Mouse (Mus musculus): ENCODE measurements at regions not wholly inside any gene's neighbourhood (a gene's known extent, or its start where the extent isn't known, plus 50 kb on each side); places are given as distances from the start of the nearest gene placed in this dataset.
"Not testable (repeated sequence)": the region's sequence is repeated elsewhere in the genome, so short reads cannot be mapped to it uniquely, and the experiment has no call there.

DNA sequence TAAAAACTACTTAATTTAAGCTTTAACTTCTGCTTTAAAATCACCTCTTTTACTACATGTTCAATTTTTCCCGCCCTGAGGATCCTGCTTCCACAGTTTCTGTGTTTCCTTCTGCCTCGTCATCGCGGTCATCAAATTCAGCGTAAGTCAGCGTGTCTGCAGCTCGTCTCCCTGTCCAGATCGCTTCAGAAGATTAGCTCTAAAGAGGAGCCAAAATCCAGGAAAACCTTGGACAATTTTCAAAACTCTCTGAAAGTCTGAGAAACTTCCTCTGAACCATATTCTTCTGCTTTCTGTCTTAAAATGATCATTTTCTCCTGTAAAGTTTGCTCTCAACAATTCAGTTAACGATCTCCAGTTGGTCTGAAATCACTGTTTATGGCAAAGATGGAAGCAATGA, 196.2 kb upstream of the Speer4f2 start:
- DNase-seq (ENCODE audit: low spot score in 2 of 2), result no peak

DNA sequence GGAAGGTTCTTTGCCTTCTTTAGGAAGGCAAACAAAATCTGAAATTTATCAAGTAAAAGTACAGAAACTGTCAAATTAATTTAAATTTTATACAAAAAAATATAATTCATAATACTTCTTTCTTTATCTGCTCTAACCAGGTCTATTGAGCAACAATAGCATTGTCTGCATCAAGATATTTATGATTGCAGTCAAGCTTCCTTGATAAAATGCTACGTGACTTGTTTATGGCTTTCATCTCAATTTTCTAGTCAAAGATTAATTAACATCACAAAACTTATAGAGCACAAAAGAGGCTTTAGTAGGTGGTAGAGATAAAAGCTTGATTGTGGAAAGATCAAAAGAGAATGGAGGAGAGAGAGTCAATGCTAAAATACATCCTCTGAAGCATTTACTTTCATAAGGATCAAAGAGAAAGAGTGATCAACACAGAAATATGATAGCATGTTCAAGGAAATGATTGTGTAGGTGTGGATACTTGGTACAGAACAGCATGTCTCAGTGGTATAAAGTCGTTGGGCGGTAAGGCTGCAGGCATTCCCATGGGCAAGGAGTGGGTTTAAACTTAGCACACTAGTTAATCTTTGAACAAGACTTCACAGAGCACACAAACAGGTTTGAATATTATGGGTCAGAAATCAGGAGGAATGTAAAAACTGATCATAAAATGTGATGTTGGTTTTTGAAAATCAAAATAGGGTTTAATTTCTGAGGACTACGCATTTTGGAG, 164.3 kb upstream of the Speer4f2 start:
- DNase-seq (ENCODE audit: low spot score in 2 of 2), result no peak

DNA sequence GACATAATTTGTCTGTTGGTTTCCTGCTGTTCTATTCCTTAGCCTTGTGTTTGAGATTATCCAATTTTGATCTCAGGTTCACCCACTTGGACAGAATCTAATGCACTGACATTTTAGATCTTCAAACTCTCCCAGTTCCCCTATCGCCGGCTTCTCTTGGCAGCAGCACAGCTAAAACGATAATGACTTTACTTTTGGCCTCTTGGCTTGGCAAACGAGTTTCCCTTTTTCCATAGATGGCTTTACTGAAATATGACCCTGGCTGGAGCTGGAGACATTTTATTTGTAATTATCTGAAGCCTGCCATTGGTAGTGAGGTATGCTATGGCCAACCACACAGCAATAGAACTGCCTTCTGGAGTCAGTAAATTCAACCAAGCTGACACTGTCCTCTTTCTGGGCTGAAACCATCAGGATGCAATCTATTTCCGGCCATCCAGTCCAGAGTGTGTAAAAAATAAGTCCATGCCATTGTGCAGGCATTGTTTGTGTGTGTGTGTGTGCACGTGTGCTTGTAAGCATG, 162.2 kb upstream of the Speer4f2 start:
- DNase-seq (ENCODE audit: low spot score in 2 of 2), result no peak

- not testable (repeated sequence) for DNase-seq (ENCODE audit: low spot score in 2 of 2)
Observed at GRCm38 (mm10) chr5:17223542-17223941, 149.4 kb upstream of the Speer4f2 start.

- DNase-seq (ENCODE audit: low spot score in 2 of 2), result no peak
Observed at GRCm38 (mm10) chr5:17247732-17248606, 125.0 kb upstream of the Speer4f2 start.

GRCm38 (mm10) chr5:17260541-17261325, 112.2 kb upstream of the Speer4f2 start:
- no peak for DNase-seq (ENCODE audit: low spot score in 2 of 2)

DNA sequence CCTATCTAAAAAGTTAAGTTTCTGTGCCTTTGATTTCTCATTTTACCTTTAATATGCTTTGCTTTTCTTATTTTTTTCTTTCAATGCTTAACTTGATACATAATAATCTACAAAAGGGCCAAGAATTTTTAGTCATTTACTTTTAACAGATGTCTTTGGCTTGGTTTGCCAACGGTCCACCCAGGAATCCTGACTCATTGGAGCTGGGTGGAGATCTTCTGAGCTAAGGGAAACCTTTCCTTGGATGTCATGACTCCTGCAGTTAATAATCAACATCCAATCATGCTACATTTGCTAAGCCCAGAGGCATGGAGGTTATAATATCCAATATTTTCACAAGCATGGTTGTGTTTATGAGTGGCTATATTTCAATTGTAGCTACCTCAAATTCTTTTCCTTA, 110.9 kb upstream of the Speer4f2 start:
- no peak for DNase-seq (ENCODE audit: low spot score in 2 of 2)

DNA sequence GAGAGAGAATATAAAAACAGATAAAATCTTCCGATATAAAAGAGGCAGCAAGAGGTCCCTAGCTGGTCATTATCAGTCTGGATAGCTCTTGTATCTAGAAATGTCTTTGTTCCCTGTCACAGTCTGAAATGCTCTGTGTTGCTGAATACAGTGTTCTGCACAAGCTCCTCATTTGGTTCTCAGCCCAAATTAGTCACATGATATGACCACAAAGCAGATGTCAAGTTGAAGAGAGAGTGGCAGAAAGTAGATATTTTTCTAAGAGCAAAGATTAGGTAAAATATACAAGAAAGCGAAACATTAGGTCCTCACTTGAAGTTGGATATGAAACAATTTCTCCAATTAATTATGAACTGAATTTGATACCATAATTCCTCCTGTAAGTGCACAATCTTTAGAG, 101.8 kb upstream of the Speer4f2 start:
- DNase-seq (ENCODE audit: low spot score in 2 of 2), result no peak

GRCm38 (mm10) chr5:17271722-17272479, 101.1 kb upstream of the Speer4f2 start:
- DNase-seq (ENCODE audit: low spot score in 2 of 2), result no peak

DNA sequence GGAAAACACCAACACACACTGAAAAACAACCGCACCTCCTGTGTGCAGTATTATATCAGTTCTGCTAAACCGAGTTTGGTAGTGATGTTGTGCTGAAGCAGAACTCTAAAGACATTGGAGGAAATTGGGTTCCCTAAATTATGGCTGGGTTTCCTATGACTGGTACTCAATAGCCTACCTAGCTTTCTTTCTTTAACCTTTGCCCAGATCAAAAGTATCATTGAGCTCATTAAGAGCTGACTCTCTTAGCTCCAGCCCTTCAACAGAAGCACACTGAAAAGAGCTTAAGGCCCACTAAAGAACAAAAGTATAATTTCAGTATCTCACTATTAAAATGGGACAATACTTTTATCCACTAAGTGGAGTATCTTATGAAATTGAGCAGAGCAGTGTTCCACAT, 97.6 kb upstream of the Speer4f2 start:
- no peak for DNase-seq (ENCODE audit: low spot score in 2 of 2)

- DNase-seq (ENCODE audit: low spot score in 2 of 2), result no peak
Observed at GRCm38 (mm10) chr5:17276782-17277578, 96.0 kb upstream of the Speer4f2 start.

GRCm38 (mm10) chr5:17280203-17280602, 92.8 kb upstream of the Speer4f2 start:
- no peak for DNase-seq (ENCODE audit: low spot score in 2 of 2)

DNA sequence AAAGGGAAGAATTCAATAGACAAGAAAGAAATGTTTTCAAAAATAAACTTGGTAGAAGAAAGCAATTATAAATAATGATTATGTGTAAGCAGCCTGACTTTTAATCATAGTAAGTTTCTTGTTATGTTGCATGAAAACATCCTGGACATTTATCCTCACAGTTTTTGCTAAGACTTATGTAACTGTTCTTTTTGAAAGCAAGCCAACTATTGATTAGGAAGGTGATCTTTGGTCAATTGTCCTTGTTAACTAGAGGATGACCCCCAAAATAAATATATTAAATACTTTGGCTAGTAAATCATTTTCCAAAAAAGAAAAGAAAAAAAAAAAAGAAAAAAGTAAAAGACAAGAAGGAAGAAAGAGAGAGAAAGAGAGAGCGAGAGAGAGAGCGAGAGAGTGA, 92.0 kb upstream of the Speer4f2 start:
- no peak for DNase-seq (ENCODE audit: low spot score in 2 of 2)

DNA sequence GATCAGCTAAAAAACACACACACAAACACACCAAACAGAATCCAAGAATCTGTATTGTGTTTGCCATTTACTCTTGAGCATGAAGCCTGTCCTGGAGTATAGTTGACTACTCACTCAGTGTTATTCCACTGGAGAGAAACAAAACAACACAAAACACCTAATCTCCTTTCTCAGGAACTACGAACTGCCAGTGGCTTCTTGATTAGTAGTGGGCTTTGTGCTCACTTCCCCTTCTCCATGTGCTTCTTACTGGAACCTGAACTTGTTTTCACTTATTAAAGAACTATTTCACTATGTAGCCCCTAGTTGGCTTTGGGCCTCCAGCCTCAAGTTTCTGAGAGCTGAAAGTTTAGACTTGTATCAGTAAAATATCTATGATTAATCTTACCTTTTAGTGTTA, 84.0 kb upstream of the Speer4f2 start:
- DNase-seq (ENCODE audit: low spot score in 2 of 2), result no peak

DNA sequence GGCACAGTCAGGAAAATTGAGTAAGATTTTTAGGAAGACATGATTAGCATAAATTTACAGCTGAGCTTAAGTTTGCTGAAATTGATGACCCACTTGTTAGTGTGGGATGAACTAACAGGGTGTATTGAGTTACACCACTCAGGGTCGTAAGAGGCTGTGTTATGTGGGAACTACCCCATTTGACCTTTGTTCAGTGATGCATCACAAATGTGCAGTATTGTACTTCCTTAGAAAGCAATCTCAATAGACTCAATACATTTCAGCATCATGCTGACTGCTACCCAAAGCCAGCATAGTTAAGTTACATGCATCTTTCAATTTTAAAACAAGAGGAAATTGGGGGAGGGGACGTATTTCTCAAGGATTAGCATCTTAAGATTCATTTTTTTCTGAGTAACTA, 80.4 kb upstream of the Speer4f2 start:
- no peak for DNase-seq (ENCODE audit: low spot score in 2 of 2)

DNA sequence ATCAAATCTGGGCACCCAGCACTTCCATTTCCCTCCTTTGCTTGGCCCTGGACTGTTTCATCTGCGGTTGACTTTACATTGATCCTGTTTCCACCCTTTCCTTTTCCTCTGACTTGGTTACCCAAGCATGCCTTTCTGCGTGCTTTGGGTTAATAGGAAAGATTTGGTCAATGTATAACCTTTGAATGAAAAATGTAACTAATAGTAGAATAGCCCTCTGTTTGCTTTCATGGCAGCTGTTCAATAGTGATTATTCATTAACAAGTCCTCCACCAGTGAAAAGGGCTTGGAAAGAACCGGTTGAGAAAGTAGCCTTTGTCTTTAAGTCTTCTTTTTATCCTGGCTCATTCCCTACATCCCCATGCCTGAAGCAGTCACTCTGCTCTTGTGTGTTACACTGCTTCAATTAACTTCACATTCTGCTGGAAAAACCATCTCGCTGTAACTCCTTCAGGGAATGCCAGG, 76.4 kb upstream of the Speer4f2 start:
- DNase-seq (ENCODE audit: low spot score in 2 of 2), result no peak

DNA sequence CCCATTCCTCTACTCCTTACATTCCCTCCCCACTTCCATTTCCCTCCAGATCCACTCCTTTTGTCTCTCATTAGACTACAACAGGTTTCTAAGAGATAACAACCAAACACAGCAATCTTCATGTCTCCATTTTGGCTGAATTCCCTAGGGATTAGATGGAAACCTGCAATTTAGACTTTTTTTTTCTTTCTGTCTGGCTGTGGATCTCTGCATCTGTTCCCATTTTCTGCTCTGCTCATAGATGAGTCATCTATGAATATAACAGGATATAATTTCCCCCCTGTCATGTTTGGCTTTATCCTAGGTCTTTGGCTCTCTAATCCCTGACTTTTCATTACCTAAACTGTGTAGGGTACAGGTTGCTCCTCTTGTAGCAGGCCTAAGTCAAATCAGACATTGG, 73.1 kb upstream of the Speer4f2 start:
- DNase-seq (ENCODE audit: low spot score in 2 of 2), result no peak

GRCm38 (mm10) chr5:17321501-17321900, 51.5 kb upstream of the Speer4f2 start:
- no peak for DNase-seq (ENCODE audit: low spot score in 2 of 2)

Data from frontal cortex, postnatal 14 days (tissue).